Mouse (Mus musculus): ENCODE measurements around the gene Zranb3.
A peak's percentile ranks its signal among the peaks of the same experiment; 100 is the strongest.
"Not testable (repeated sequence)": the region's sequence is repeated elsewhere in the genome, so short reads cannot be mapped to it uniquely, and the experiment has no call there.

The Zranb3 gene

GRCm38 (mm10) chr1:128058625-128059024, 44.2 kb downstream of the Zranb3 start:
- no peak for DNase-seq

GRCm38 (mm10) chr1:128057269-128057668, 45.6 kb downstream of the Zranb3 start:
- DNase-seq, result no peak

GRCm38 (mm10) chr1:128046920-128047319, 55.9 kb downstream of the Zranb3 start:
- DNase-seq, result no peak

GRCm38 (mm10) chr1:128046455-128046854, 56.4 kb downstream of the Zranb3 start:
- DNase-seq, result no peak

GRCm38 (mm10) chr1:128044181-128044580, 58.7 kb downstream of the Zranb3 start:
- DNase-seq, result no peak

- DNase-seq, result no peak
Observed at GRCm38 (mm10) chr1:128036296-128036695, 66.6 kb downstream of the Zranb3 start.

- peak; percentile 39 for DNase-seq
Observed at GRCm38 (mm10) chr1:128032123-128032522, 70.7 kb downstream of the Zranb3 start.

- no peak for DNase-seq
Observed at GRCm38 (mm10) chr1:128031524-128031923, 71.3 kb downstream of the Zranb3 start.

GRCm38 (mm10) chr1:128024363-128025114, 78.3 kb downstream of the Zranb3 start:
- no peak for DNase-seq

- DNase-seq, result no peak
Observed at GRCm38 (mm10) chr1:128020001-128020770, 82.7 kb downstream of the Zranb3 start.

GRCm38 (mm10) chr1:128016035-128016492, 86.8 kb downstream of the Zranb3 start:
- no peak for DNase-seq

GRCm38 (mm10) chr1:128013698-128014386, 89.0 kb downstream of the Zranb3 start:
- DNase-seq, result no peak

GRCm38 (mm10) chr1:128009751-128010150, 93.1 kb downstream of the Zranb3 start:
- peak; percentile 28 for DNase-seq

- DNase-seq, result not testable (repeated sequence)
Observed at GRCm38 (mm10) chr1:128006042-128006600, 96.7 kb downstream of the Zranb3 start.

GRCm38 (mm10) chr1:128004371-128004720, 98.5 kb downstream of the Zranb3 start:
- no peak for DNase-seq

- DNase-seq, result no peak
Observed at GRCm38 (mm10) chr1:128003712-128004370, 99.0 kb downstream of the Zranb3 start.

- DNase-seq, result no peak
Observed at GRCm38 (mm10) chr1:128002159-128002558, 100.7 kb downstream of the Zranb3 start.

- not testable (repeated sequence) for DNase-seq
Observed at GRCm38 (mm10) chr1:128000931-128001330, 101.9 kb downstream of the Zranb3 start.

- no peak for DNase-seq
Observed at GRCm38 (mm10) chr1:127993892-127994291, 109.0 kb downstream of the Zranb3 start.

GRCm38 (mm10) chr1:127989876-127990731, 112.7 kb downstream of the Zranb3 start:
- DNase-seq, result peak; percentile 48

- DNase-seq, result no peak
Observed at GRCm38 (mm10) chr1:127989387-127989786, 113.5 kb downstream of the Zranb3 start.

- DNase-seq, result no peak
Observed at GRCm38 (mm10) chr1:127988246-127988645, 114.6 kb downstream of the Zranb3 start.
